Mouse (Mus musculus) C2C12 (cell line): ENCODE measurements at regions not wholly inside any gene's neighbourhood (a gene's known extent, or its start where the extent isn't known, plus 50 kb on each side); places are given as distances from the start of the nearest gene placed in this dataset.

Source experiments
- H3K27me3 ChIP-seq: one replicate; pipeline ENCODE4 v1.6.1; 2011; ENCODE audit not compliant: control insufficient read depth, insufficient read depth, insufficient read length
- H3K36me3 ChIP-seq: one replicate; pipeline ENCODE4 v1.6.1; 2011; ENCODE audit not compliant: control insufficient read depth, insufficient read depth
- H3K4me3 ChIP-seq: one replicate; pipeline ENCODE4 v1.5.1; 2011; ENCODE audit warnings: mild to moderate bottlenecking, control low read depth; ENCODE audit not compliant: poor library complexity, insufficient read depth, severe bottlenecking
- H3K79me2 ChIP-seq: one replicate; pipeline ENCODE4 v1.6.1; 2011; ENCODE audit not compliant: control insufficient read depth, insufficient read depth
- H3K79me3 ChIP-seq: one replicate; pipeline ENCODE4 v1.6.1; 2011; ENCODE audit warnings: low read depth, control low read depth
- H3ac ChIP-seq: one replicate; pipeline ENCODE3; 2011; ENCODE audit warnings: low read depth; ENCODE audit not compliant: control insufficient read depth, insufficient read length
- CEBPB ChIP-seq: IDR thresholded peaks from one replicate; pipeline ENCODE4 v1.6.1; 2011; ENCODE audit warnings: low read depth, mild to moderate bottlenecking, control low read depth, moderate library complexity
- CTCF ChIP-seq: IDR thresholded peaks from one replicate; pipeline ENCODE4 v1.5.1; 2011; ENCODE audit not compliant: control insufficient read depth, insufficient read depth, insufficient read length
- FOSL1 ChIP-seq: IDR thresholded peaks from one replicate; pipeline ENCODE4 v1.8.0; 2011; ENCODE audit warnings: mild to moderate bottlenecking, low read length; ENCODE audit not compliant: poor library complexity, insufficient read depth, severe bottlenecking
- MAX ChIP-seq: IDR thresholded peaks from one replicate; pipeline ENCODE4 v1.6.1; 2011; ENCODE audit warnings: mild to moderate bottlenecking, control low read depth
- MYOD1 ChIP-seq: IDR thresholded peaks from one replicate; pipeline ENCODE4 v1.6.1; 2011; ENCODE audit warnings: low read depth; ENCODE audit not compliant: control insufficient read depth, insufficient read length
- MYOG ChIP-seq: IDR thresholded peaks from one replicate; pipeline ENCODE4 v1.6.1; 2011; ENCODE audit not compliant: control insufficient read depth, insufficient read length; ENCODE audit errors: extremely low read depth
- USF1 ChIP-seq: IDR thresholded peaks from one replicate; pipeline ENCODE4 v1.6.1; 2011; ENCODE audit warnings: low read depth, mild to moderate bottlenecking, control low read depth, moderate library complexity

- H3K4me3 ChIP-seq: no peak overlapping the region
- no peaks in the 10 kb centered on the region for H3K27me3 ChIP-seq
- H3K79me2 ChIP-seq: no peaks in the 10 kb centered on the region
- H3ac ChIP-seq: no peak overlapping the region
- TF ChIP-seq CEBPB: no peak
- TF ChIP-seq MYOG: no peak
- no peak for TF ChIP-seq CTCF
- TF ChIP-seq MYOD1: no peak
- TF ChIP-seq USF1: no peak
- no peak for TF ChIP-seq MAX
- TF ChIP-seq FOSL1: no peak
- peaks cover 10% of the 10 kb centered on the region for H3K36me3 ChIP-seq
- H3K79me3 ChIP-seq: no peaks in the 10 kb centered on the region
Observed at GRCm38 (mm10) chr3:70783142-70783541, 775.7 kb downstream of the Otol1 start.

- H3K36me3 ChIP-seq: peaks cover 19% of the 10 kb centered on the region
- no peaks in the 10 kb centered on the region for H3K27me3 ChIP-seq
- TF ChIP-seq CEBPB (no peak), CTCF (no peak), FOSL1 (no peak), MYOD1 (no peak), MAX (no peak), USF1 (no peak), MYOG (no peak)
- peaks cover 95% of the 10 kb centered on the region for H3K79me2 ChIP-seq
- no peak overlapping the region for H3K4me3 ChIP-seq
- no peak overlapping the region for H3ac ChIP-seq
- peaks cover 84% of the 10 kb centered on the region for H3K79me3 ChIP-seq
Observed at GRCm38 (mm10) chr3:70802230-70802629, 794.8 kb downstream of the Otol1 start.

GRCm38 (mm10) chr3:70803411-70803810 lies 796.0 kb downstream of the Otol1 start:
- Histone ChIP-seq H3K4me3 (no peak overlapping the region), H3K27me3 (no peaks in the 10 kb centered on the region), H3ac (no peak overlapping the region), H3K79me2 (peaks cover 83% of the 10 kb centered on the region), H3K79me3 (peaks cover 74% of the 10 kb centered on the region), H3K36me3 (peaks cover 16% of the 10 kb centered on the region)
- TF ChIP-seq CEBPB: peak; percentile 28
- no peak for TF ChIP-seq MAX
- no peak for TF ChIP-seq FOSL1

GRCm38 (mm10) chr3:70803885-70804284 lies 796.5 kb downstream of the Otol1 start:
- Histone ChIP-seq H3K36me3 (peaks cover 16% of the 10 kb centered on the region), H3K79me2 (peaks cover 78% of the 10 kb centered on the region), H3ac (peak overlapping the region; percentile 56), H3K4me3 (peak overlapping the region; percentile 35), H3K27me3 (no peaks in the 10 kb centered on the region), H3K79me3 (peaks cover 71% of the 10 kb centered on the region)
- TF ChIP-seq CEBPB: no peak
- no peak for TF ChIP-seq MAX

GRCm38 (mm10) chr3:70807170-70807569 lies 799.8 kb downstream of the Otol1 start:
- peaks cover 1% of the 10 kb centered on the region for H3K36me3 ChIP-seq
- peaks cover 42% of the 10 kb centered on the region for H3K79me3 ChIP-seq
- TF ChIP-seq FOSL1 (peak; percentile 40), MYOG (no peak), MAX (no peak), USF1 (no peak), MYOD1 (peak; percentile 37), CEBPB (peak; percentile 60), CTCF (no peak)
- H3ac ChIP-seq: no peak overlapping the region
- H3K27me3 ChIP-seq: no peaks in the 10 kb centered on the region
- H3K4me3 ChIP-seq: peak overlapping the region; percentile 35
- H3K79me2 ChIP-seq: peaks cover 45% of the 10 kb centered on the region
